Mouse (Mus musculus) right cerebral cortex, postnatal 25 days (tissue): ENCODE data around the gene Rnf148.
A peak's percentile ranks its signal among the peaks of the same experiment; 100 is the strongest.

Experiments
- DNase-seq: peaks from one replicate; pipeline ENCODE4 v3.0.0; 2022

Gene Rnf148

GRCm38 (mm10) chr6:23655036-23655435, at the start of gene Rnf148:
Gene Rnf148 (minus strand): TSS chr6:23655136.
- DNase-seq, result no peak

- no peak for DNase-seq
Observed at GRCm38 (mm10) chr6:23700879-23701278, 45.9 kb upstream of the Rnf148 start.

GRCm38 (mm10) chr6:23678172-23678571, 23.2 kb upstream of the Rnf148 start:
- DNase-seq, result no peak

GRCm38 (mm10) chr6:23650205-23650604, 4.7 kb downstream of the Rnf148 start, which contains the start of gene Rnf133:
Gene Rnf133 (minus strand): TSS chr6:23650305.
- no peak for DNase-seq

GRCm38 (mm10) chr6:23648732-23649131, 6.2 kb downstream of the Rnf148 start:
- no peak for DNase-seq

- no peak for DNase-seq
Observed at GRCm38 (mm10) chr6:23647627-23648247, 7.2 kb downstream of the Rnf148 start.

- peak; percentile 11 for DNase-seq
Observed at GRCm38 (mm10) chr6:23637081-23637480, 17.9 kb downstream of the Rnf148 start.

- DNase-seq, result no peak
Observed at GRCm38 (mm10) chr6:23635208-23635607, 19.7 kb downstream of the Rnf148 start.

GRCm38 (mm10) chr6:23634016-23634415, 20.9 kb downstream of the Rnf148 start:
- DNase-seq, result no peak

- no peak for DNase-seq
Observed at GRCm38 (mm10) chr6:23630465-23630864, 24.5 kb downstream of the Rnf148 start.
